Mouse (Mus musculus) retina, postnatal 1 day (tissue): ENCODE measurements around the gene R3hdm2.

Source experiments
- DNase-seq: peaks from one replicate; pipeline ENCODE4 v3.0.0-alpha.2; 2012

The R3hdm2 gene

DNA sequence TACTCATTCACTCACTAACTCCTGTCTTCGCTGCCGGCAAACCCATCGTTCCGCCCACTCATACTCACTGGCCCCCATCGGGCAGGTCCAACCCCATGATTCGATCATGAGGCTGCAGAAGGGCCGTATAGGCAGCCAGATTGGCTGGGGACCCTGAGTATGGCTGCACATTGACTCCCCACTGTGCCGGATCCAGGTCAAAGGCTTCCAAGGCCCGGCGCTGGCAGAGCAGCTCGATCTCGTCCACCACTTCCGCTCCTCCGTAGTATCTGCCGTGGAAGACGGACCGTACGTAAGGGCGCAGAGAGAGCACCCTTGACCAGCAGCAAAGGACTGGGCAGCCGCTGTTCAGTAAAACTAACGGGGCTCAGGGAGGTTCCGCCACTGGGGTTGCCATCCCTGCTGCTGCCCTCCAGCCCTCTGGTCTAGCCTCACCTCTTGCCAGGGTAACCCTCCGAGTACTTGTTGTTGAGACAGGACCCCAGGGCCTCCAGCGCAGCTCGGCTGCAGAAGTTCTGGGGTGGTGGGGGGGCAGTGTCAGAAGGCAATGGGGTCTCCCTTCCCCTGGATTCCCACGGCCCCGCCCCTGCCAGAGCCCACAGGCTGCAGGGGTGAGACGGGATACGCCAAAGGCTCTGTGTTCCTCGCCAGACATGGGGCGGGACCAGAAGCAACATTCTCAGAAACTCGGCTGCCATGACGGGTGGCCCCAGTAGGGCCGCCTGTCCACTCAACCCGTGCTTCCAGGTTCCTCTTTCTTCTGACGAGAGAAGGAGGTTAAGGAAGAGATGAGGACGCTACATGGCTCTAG is 140.0 kb downstream of the R3hdm2 start:
- DNase-seq: no peak

DNA sequence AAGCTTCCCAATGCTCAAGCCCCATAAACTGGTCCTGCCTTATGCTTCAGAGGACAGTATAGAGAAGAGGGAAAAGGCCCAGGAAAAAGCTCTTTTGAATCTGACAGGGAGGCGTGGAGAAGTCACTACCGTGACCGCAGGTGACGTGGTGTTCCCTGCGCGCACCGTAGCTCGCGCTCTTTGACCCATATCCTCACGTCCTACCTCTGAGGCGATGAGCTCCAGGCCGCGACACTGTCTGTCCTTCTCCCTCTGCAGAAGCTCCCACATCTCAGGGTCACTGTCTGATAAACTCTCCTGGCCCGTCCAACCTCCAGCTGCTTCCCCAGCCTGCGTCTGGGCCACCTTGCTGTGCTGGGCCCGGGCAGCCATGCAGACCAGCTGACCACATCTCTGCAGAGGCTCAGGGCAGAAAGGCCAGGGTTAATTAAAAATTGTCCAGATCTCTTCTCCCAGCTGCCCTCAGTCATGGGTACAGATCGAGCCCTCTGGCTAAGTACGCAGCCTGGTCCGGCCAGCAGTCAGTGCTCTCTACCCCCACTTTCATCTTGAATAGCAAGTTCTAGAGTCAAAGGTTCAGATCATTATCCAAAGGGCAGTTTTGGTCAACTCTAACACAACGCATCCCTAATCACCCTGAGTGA is 140.7 kb downstream of the R3hdm2 start:
- no peak for DNase-seq

DNA sequence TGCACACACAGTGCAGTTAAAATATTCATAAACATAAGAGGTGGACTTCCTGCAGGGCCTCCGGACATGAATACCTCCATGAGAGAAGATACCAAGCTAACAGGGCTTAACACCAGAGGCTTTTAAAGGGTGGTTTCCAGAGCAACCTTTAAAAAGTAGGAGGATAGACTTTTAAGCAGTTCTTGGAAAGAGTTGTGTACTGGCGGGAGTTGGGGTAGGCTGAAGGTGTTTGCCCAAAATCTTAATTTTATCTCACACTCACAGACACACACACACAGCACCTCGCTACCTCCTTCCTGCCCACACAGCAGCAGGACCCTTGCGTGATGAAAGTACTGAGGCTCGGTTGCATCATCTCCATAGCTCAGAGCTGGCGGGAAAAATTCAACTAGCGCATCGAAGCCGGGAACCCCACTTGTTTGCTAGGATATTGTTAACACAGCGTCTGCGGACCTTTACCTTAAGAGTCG is 141.5 kb downstream of the R3hdm2 start:
- no peak for DNase-seq

DNA sequence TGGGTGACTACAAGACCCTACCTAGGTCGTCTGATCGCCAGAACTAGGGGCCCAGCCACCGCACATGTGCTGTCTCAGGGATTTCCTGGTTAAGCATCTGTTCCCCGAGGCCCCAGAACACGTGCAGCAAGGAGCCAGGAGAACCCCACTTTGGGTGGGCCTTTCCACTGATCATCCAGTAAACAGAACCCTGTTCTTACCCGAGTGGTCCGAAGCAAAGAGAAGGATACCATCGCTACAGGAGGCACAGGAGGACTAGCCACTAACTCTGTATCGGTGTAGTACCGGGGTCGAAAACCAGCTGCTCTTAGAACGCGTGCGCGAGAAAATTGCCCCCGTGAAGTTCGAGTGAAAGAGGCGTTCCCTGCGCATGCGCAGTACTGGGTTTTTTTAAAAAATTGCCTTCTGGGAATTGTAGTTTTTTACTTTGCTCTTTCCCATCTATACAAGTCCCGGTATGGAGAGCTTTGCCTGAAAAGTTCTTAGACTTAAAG is 142.0 kb downstream of the R3hdm2 start, which contains the start of gene Shmt2:
Gene Shmt2 (minus strand): TSS at position 357 of the 494 bp plus-strand sequence.
- DNase-seq: peak; percentile 95

DNA sequence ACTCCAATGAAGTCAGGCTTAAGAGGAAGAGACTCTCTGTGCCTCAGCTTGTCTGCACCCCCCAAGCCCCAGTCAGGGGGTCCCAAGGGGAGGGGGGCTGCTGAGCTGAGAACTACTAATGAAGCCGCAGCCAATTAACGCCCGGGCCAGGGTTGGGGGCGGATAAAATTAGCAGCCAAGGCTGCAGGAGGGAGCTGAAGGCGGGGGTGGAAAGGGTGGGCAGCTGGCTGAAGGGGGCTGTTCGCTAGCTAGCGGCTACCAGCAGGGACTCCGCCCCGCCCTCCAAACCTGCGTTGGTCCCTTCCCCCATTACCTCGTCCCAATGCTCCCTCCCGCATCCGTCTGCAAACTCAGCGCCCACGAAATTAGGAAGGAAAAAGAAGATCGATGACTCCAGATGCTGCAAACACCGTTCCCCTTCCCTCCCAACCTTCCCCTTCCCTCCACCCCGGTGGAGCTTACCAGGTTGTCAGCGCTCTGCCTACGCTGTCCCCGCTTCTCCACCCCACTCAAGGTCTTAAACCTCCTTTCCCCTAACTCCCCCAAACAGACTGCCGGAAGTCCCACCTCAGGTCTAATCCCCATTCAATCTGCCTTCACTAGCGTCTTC is 144.6 kb downstream of the R3hdm2 start:
- peak; percentile 70 for DNase-seq

DNA sequence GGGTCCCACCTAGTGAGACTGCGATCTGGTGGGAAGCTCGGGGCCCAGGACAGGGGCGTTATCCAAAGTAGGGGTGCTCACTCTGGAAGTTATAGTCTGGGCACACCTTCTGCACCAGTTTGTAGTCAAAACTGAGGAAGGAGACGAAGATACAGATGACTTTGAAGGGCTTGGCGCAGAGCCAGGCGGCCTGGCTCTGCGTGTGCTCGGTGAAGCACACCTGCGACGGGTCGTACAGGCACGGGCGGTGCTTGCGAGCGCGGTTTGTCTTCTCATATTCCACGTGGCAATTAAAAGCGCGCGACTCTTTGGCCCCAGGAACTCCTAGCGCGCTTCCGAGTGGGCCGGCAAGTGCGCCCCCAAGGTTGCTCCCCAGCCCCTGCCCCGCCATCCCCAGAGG is 145.9 kb downstream of the R3hdm2 start:
- DNase-seq: no peak

DNA sequence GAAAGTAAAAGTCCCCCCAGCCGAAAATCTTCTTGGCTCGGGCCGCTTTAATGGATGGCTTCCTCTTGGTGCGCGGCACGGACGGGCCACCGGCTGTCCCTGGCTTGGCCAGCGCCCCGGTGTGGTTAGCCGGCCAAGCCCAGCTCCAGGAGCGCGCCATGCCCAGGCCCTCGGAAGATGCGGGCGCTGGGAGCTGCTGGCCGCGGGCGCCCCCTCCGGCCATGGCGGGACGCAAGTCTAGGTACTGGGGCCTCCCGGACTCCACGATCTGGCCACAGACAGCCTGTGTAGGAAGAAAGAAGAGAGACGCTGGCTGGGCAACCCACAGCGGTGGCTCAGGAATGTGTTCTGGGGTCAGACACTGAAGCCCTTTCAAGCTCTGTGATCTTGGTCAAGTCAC is 146.6 kb downstream of the R3hdm2 start:
- DNase-seq: peak; percentile 81

DNA sequence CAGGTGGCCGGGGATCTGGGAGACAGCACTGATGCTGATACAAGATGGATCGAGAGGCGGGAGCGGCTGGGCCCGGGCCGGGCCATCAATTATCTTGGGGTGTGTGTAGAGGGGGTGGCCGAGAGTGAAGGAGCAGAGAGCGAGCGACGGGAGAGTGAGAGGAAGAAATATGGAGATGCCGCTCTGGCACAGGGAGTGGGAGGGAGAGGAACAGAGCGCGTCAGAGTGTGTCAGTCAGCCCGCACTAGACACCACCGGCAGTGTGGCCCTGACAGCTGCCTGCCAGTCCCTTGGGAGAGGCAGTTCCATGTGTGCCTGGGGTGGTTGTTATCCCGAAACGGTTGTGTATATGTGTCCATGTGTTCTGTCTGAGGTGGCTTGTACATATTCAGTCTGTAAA is 147.4 kb downstream of the R3hdm2 start:
- peak; percentile 48 for DNase-seq

DNA sequence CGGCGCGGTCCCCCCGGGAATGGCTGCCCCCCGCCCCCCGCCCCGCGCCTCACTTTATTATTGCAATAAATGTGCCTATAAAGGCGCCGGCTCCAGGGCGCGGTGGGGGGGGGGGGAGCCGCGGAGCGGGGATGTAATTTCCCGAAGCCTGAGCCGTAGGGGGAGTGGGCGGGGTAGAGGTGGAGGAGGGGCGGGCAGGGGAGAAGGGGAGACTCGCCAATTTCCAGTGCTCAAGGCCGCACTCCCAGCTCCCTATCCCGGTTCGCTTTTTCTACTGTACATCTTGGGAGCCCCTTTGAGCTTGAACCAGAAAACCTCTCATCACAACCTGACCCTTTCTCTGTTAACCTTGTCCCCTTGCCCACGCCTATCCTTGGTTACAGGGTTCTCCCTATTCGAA is 150.8 kb downstream of the R3hdm2 start:
- no peak for DNase-seq

DNA sequence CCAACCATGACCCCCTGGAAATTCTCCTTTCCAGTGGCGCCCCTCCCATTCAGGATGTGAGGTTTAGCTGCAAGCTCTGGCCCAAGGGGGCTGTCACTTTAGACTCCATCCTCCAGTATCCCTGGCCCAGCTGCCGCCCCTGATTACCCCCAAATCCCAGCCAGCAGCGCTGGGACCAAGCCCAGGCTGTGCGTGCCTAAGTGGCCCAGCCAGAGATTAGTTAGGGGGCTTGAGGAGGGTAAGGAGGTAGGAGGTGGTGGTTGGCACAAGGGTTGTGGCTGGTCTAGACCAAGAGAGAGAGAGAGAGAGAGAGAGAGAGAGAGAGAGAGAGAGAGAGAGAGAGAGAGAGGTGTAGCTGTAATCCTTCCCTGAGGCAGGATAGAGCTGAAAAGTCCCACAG is 151.4 kb downstream of the R3hdm2 start:
- DNase-seq: peak; percentile 67

DNA sequence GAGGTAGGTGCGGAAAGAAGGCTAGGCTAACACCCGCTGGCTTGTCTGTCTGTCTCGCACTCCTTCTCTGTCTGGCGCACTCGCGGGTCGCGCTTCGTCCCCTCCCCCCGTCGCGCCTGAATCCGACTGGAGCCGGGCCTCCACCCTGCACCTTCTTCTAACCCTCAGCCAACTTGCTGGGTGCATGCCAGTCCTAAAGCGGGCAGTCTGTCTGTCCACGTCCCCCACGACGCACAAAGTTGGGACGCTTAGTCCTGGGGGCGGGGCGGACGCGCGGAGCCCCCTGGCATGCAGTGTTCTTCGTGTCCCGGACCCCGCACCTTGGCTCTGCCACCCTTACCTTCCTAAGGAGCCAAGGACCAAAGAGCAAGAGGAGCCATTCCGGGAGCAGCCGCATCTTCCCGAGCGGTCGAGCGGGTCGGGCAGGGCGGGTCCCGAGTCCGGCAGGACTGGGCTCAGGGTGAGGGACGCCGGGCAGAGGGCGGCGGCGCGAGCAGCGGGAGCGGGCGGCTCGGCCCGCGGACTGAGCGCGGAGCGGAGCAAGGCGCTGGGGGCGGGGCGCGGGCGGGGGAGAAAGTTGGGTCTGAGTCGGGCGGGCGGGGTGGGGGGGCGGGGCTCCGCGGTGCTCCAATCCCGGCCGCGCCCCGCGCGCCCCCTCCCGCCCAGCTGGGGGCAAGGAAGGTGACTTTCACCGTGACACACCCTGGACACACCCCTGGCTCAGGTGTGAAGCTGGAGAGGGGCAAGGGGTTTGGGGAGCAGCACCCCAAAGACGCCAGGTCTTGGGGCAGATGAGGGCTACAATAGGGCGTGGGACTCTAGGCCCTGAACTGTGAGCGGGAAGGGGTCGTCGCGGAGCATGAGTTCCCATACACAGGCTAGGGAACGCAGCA is 154.2 kb downstream of the R3hdm2 start, which contains the start of gene Nxph4:
Gene Nxph4 (minus strand): TSS at position 524 of the 893 bp plus-strand sequence.
- DNase-seq: peak; percentile 61

DNA sequence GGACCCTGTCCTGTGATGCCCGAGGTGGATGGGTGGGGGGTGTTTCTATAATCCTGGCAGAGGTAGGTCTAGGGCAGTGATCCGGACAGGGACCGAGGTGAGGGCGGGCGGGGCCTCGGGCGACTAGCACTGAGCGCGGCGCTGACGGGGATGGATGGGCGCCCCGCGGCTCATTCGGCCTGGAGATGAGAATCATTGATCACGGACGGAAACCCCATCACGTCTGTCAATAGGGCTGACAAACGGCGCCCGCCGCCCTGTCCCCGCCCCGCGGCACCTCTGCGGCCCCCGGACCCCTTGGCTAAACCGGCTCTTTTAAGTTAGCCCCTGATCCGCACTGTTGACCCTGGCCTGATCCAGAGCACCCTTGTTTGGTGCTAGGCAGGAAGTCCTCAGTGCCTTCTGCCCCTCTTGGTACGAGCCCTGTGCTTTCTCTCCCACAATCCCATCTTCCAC is 154.8 kb downstream of the R3hdm2 start:
- no peak for DNase-seq

DNA sequence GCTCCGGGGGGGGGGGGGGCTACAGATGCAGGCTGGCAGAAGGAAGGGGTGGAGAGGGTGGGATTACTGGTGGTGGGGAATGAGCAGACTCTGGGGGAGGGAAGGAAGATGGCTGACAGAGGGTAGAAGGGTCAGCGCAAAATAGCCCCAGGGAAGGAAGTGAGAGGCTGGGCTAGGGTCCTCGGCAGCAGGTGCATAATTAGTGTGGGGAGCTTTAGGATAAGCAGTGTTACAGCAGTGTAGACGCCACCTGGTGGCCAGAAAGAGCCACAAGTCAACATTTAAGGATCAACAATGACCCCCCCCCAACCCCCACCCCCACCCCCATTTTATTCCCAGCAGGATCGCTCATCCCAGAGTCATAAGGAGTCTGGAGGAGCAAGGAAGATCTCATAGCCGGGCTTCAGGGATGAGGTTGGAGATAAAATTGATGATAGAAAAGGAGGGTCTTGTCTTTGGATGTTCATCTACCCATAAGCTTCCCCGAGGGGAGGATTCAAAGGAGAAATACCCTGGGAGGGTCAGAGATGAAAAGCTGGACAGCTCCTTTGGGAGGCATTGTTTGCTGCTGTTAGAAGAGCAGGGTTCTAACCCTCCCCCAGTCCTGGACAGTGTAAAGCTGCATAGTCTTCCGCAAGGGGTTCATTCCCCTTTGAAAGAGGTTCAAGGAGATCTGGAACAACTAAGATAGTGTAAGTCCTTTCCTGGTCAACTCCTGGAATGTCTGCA is 156.6 kb downstream of the R3hdm2 start:
- DNase-seq: peak; percentile 85

DNA sequence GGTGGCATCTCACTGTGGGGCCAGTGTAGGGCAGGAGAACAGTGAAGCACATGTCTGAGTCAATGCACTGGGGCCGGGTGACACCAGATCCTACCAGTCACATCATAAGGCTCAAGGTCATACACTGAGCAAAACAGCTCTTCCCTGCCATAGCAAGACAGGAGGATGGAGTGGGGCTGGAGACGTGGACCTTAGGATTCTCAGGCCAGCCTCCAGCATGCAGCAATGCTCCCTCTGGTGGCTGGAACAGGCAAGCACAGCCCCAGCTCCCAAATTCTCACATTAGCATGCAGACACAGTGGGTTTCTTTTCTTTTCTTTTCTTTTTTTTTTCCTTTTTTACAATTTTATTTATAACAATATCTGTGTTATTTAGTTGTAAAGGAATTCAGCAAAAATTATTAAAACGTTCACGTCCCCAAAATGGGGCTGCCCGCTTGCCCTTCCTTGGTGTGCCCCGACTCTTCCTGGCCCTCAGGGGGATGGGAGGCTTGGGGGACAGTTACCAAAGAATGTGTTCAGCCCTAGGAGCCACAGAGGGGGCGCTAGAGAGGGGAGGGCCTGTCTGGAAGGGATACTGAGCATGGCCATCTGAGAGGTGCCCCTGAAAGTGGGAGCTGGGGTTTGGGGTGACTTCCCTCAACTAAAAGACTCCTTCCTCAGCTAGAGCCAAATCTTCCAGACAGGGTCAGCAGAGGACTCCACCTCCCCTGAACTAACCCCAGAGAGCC is 157.9 kb downstream of the R3hdm2 start:
- DNase-seq: peak; percentile 87

DNA sequence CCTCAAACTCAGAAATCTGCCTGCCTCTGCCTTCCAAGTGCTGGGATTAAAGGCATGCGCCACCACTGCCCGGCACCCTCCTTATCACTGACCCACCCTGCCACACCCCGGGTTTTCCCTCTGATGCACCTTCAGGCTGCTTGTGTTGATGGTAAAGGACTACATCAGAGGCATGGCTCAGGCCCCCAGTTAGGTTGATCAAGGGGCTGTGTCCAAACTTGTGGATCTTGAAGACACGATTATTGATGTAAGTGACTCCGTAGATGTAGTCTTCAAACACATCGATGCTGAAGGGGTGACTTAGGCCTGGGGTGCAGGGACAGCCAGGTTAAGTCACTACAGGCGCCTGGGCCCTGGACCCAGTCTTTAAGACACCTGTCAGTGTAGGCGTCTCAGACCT is 161.4 kb downstream of the R3hdm2 start:
- no peak for DNase-seq

DNA sequence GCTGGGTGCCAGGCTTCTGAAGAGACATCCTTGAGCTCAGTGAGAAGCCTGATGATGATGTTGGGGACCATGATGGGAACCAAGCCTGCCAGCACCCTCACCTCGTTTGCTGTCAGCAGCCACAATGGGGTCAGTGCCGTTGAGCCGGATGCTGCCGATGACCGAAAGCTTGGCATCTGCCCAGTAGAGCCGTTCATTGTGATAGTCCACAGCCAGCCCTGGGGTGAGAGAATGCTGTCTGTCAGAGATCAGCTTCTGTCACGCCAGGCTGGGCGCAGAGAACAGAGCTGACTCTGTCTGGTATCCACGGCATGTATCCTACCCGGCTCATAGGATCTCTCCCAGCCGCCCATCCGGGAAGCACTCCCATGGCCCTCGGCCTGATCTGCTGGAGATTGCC is 162.0 kb downstream of the R3hdm2 start:
- DNase-seq: peak; percentile 87

DNA sequence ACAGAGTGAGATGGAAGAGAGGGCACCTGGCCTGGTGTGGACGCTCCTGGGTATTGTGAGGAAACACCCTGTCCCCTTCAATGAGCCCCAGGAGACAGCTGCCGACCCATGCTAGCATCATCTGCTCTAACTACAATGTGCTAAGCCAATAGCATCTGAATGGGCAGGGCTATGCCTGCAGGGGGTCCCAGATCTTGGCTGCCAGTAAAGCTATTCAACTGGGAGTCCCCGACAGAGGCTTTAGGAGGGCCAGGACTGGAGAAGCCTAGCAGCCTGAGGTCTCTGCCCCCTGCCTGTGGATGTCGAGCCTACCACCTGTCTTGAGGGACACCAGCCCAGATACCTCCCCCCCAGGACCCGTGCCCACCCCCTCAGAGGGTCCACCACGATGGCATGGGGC is 162.6 kb downstream of the R3hdm2 start:
- peak; percentile 79 for DNase-seq

DNA sequence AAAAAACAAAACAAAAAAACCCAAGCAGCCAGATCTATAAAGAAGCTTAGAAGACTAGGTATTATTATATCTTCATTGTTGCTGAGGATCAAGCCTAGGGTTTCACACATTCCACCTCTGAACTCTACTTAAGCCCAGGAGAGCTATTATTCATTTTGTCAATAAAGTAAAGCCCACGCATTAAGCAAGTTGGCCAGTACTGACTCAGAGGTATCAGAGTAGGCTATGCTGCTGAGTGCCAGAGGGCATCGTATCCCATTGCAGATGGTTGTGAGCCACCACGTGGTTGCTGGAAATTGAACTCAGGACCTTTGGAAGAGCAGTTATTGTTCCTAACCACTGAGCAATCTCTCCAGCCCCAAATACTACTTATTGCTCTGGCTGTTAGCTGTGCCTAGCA is 163.8 kb downstream of the R3hdm2 start:
- no peak for DNase-seq

DNA sequence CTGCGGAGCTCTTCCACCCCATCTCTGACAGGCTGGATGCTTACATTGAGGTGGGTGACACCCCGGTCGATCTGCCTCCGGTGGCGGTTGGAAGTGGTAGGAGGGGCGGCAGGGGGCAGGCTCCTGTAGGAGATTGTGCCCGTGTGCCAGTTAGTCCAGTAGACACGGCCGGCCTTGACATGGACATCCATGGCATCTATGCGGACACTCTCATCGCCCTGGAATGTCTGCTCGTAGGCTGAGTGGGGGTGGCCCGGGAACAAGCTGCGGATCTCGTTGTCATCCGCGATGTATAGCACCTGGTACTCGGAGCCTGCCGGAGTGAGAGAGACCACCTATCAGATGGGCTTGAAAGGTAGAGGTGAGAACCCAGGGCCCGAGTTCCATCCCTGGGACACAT is 164.2 kb downstream of the R3hdm2 start:
- DNase-seq: no peak

DNA sequence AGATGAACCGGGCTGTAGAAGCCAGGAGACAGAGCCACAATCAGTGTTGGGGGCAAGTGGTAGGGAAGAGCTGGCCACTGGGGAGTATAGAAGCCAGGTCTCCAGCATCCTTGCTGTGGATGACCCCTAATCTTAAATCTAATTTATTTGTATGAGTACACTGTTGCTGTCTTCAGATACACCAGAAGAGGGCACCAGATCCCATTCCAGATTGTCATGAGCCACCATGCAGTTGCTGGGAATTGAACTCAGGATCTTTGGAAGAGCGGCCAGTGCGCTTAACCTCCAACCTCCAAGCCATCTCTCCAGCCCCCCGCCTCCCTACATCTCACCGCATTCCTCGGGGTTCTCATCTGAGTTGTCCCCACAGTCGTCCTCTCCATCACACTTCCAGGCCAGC is 166.4 kb downstream of the R3hdm2 start:
- no peak for DNase-seq

DNA sequence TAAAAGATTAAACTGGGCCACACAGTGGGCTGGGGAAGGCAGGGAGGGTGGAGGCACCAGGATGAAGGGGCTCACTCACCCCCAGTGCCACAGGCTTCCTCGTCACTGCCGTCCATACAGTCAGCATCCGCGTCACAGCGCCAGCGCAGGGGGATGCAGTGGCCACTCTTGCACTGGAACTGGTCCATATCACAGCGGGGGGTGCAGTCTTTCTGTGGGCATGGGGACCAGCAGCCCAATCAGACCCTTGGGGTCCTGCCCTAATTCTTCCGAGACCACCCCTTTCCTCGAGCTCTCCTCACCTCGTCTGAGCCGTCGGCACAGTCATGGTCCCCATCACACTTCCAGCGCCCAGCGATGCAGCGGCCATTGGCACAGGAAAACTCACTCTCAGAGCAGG is 168.1 kb downstream of the R3hdm2 start:
- DNase-seq: no peak
